ENCODE assay signal across 21 mouse cellular contexts in the genomic region with DNA sequence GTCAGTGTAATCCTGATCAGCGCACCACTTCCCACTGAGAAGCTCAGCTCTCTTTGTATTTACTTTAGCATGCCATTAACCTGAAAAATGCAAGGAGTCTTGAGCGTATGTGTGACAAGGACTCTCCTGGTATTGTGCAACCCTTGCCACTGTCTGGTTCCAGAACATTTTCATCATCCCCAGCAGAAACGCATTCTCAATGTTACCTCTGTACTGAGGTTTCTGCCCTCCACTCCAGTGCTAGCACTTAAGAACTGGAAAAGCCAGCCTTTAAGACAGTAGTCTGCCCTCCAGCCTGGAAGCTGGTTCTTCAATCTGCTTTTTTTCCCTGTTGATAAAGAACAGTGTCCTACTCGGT. TPM values are rescaled to one million over a fixed set of nuclear protein-coding genes. Genes with fewer than 3 reads are reported as not detected.
DNase-seq lines count a peak whose midpoint lies in the region; ATAC-seq and TF ChIP-seq lines count a peak whose summit lies in the region.
"Had no signal": no experiment of that assay in that cellular context is flagged by ENCODE, and none has a peak within 500 bp of the region (broad histone marks: within the 10 kb centered on the region; RNA-seq: fewer than 3 reads in every experiment).

No protein-coding gene starts in this region.

- no peak overlapping the region for H3K4me3 ChIP-seq in lung, embryonic 14.5 days (ENCODE audit: low read depth, low read length)
- no peak overlapping the region for H3K4me3 ChIP-seq in liver, embryonic 11.5 days (ENCODE audit: low read depth, low read length)
- H3K4me3 ChIP-seq: embryonic facial prominence, embryonic 12.5 days; forebrain, embryonic 12.5 days; heart, embryonic 10.5 days; hindbrain, embryonic 10.5 days; limb, embryonic 13.5 days; stomach, embryonic 15.5 days had no signal

- no peaks in the 10 kb centered on the region for H3K9me3 ChIP-seq in lung, embryonic 14.5 days (ENCODE audit: low read depth, low read length)
- no peaks in the 10 kb centered on the region for H3K9me3 ChIP-seq in liver, embryonic 11.5 days (ENCODE audit: control insufficient read depth, low read length)
- H3K9me3 ChIP-seq: embryonic facial prominence, embryonic 12.5 days; forebrain, embryonic 12.5 days; heart, embryonic 10.5 days; hindbrain, embryonic 10.5 days; limb, embryonic 13.5 days; stomach, embryonic 15.5 days had no signal

- H3K36me3 ChIP-seq in lung, embryonic 14.5 days (ENCODE audit: insufficient read depth): no peaks in the 10 kb centered on the region
- no peaks in the 10 kb centered on the region for H3K36me3 ChIP-seq in liver, embryonic 11.5 days (ENCODE audit: control insufficient read depth, insufficient read depth, low read length)
- H3K36me3 ChIP-seq: embryonic facial prominence, embryonic 12.5 days; forebrain, embryonic 12.5 days; heart, embryonic 10.5 days; hindbrain, embryonic 10.5 days; limb, embryonic 13.5 days; stomach, embryonic 15.5 days had no signal

- peak overlapping the region; percentile 75 for H3K27ac ChIP-seq in lung, embryonic 14.5 days (ENCODE audit: low read depth)
- H3K27ac ChIP-seq in liver, embryonic 11.5 days (ENCODE audit: low read depth, low read length): no peak overlapping the region
- H3K27ac ChIP-seq: embryonic facial prominence, embryonic 12.5 days; forebrain, embryonic 12.5 days; heart, embryonic 10.5 days; hindbrain, embryonic 10.5 days; hindbrain, postnatal 0 days; limb, embryonic 13.5 days; liver, embryonic 14.5 days; stomach, embryonic 15.5 days had no signal

- no peak for TF ChIP-seq CTCF in lung, embryonic 14.5 days (IDR thresholded peaks at IDR 0.05; ENCODE audit: low read depth)

- peak; percentile 52 for ATAC-seq in lung, embryonic 14.5 days (ENCODE audit: insufficient read depth)
- ATAC-seq in liver, embryonic 11.5 days (replicated peaks; ENCODE audit: low FRiP score): no peak
- ATAC-seq: hindbrain, postnatal 0 days had no signal

- 0 out of 2 replicates have a peak, but pooled peaks cover 8% of the 10 kb centered on the region for H3K4me1 ChIP-seq in lung, embryonic 14.5 days (ENCODE audit: insufficient read depth)
- H3K4me1 ChIP-seq in liver, embryonic 11.5 days (replicated peaks; ENCODE audit: control insufficient read depth, insufficient read depth, low read length): no peaks in the 10 kb centered on the region
- H3K4me1 ChIP-seq: embryonic facial prominence, embryonic 12.5 days; forebrain, embryonic 12.5 days; hindbrain, embryonic 10.5 days; limb, embryonic 13.5 days; stomach, embryonic 15.5 days had no signal

- DNase-seq in adrenal gland, postnatal 14 days: peak; percentile 28
- DNase-seq in adrenal gland, postnatal 10 days: no peak
- peak; percentile 40 for DNase-seq in fat pad, adult 2 months (ENCODE audit: extremely low read depth, low read depth, low spot score)
- DNase-seq in lung, embryonic 14.5 days: peak; percentile 31
- DNase-seq in lung, postnatal 25 days (ENCODE audit: low spot score): peak; percentile 81
- no peak for DNase-seq in liver, embryonic 11.5 days (ENCODE audit: low spot score)
- DNase-seq in heart, postnatal 10 days: no peak
- no peak for DNase-seq in cerebellum, postnatal 25 days
- DNase-seq: cerebellum, adult 11-12 months; gastrocnemius, postnatal 36 days; kidney, adult 18-20 months; thymus, postnatal 36 days had no signal

- WGBS in lung, embryonic 14.5 days: 57% methylated on average over 4 of the region's 4 CpGs
- WGBS in liver, embryonic 11.5 days: 72% methylated on average over 4 of the region's 4 CpGs

- intact Hi-C loops in heart, postnatal 10 days (cut with DNase I): no loop called here

- H3K9ac ChIP-seq in lung, embryonic 14.5 days: no peak overlapping the region
- H3K9ac ChIP-seq in liver, embryonic 11.5 days (ENCODE audit: low read depth, low read length): no peak overlapping the region
- H3K9ac ChIP-seq: embryonic facial prominence, embryonic 12.5 days; forebrain, embryonic 12.5 days; limb, embryonic 13.5 days; liver, embryonic 14.5 days; stomach, embryonic 15.5 days had no signal

- H3K27me3 ChIP-seq in lung, embryonic 14.5 days (ENCODE audit: insufficient read depth, low read length): no peaks in the 10 kb centered on the region
- no peaks in the 10 kb centered on the region for H3K27me3 ChIP-seq in liver, embryonic 11.5 days (replicated peaks; ENCODE audit: control insufficient read depth, insufficient read depth, low read length)
- H3K27me3 ChIP-seq: embryonic facial prominence, embryonic 12.5 days; forebrain, embryonic 12.5 days; limb, embryonic 13.5 days; stomach, embryonic 15.5 days had no signal

- H3K4me2 ChIP-seq in lung, embryonic 14.5 days: no peak overlapping the region
- H3K4me2 ChIP-seq in liver, embryonic 11.5 days: no peak overlapping the region
- H3K4me2 ChIP-seq: embryonic facial prominence, embryonic 12.5 days; forebrain, embryonic 12.5 days; limb, embryonic 13.5 days; midbrain, embryonic 11.5 days; stomach, embryonic 15.5 days had no signal

RNA-seq across cellular contexts. Expression of gene Bend7, which starts 19.1 kb away (rescaled TPM):
- 16.1 and 18.9 TPM in 2 replicates for total RNA-seq in adrenal gland, postnatal 14 days (2021)
- total RNA-seq in adrenal gland, postnatal 10 days (2021): 10 to 100 TPM; 14.5 to 17.6 TPM
- 10.5 and 11.1 TPM in 2 replicates for polyA plus RNA-seq in lung, embryonic 14.5 days (2014; fragmentation: Nextera tagmentation; extraction: Ambion mirVana)
- polyA plus RNA-seq in liver, embryonic 11.5 days (2014; fragmentation: Nextera tagmentation; extraction: Ambion mirVana): 2.4 TPM in 2 replicates
- total RNA-seq in heart, postnatal 10 days (2021): 1 to 10 TPM; 5.7 to 7.0 TPM

Comparison
In these comparisons a context has a peak if more than half of its experiments do, and no peak if none do; other contexts are left out.
1. DNase-seq: peak in adrenal gland, postnatal 14 days (single experiment), fat pad, adult 2 months (single experiment), lung, embryonic 14.5 days (single experiment) and lung, postnatal 25 days (single experiment); none in adrenal gland, postnatal 10 days (single experiment), liver, embryonic 11.5 days (single experiment), heart, postnatal 10 days (0 of 2) and cerebellum, postnatal 25 days (0 of 2).